Mouse (Mus musculus) Patski (cell line): Measurements from ENCODE around the gene Asl. TPM values are rescaled to one million over a fixed set of nuclear protein-coding genes. Genes with fewer than 3 reads are reported as not detected.

Experiments used
- ATAC-seq: fragments of 100-300 bp; one replicate; pipeline ENCODE4 v1.8.0; 2021
- CTCF ChIA-PET: fragments of 350-600 bp; sonication (Branson Sonifier 250); formaldehyde crosslinking; loops from one replicate; lab custom pipeline; 2022; ENCODE audit warnings: inconsistent platforms; lab: Charles Lee
- POLR2A ChIA-PET: fragments of 350-600 bp; sonication (Branson Sonifier 250); formaldehyde crosslinking; loops from one replicate; lab custom pipeline; 2022; ENCODE audit warnings: antibody characterized with exemption, inconsistent platforms; lab: Charles Lee
- DNase-seq: peaks from one replicate; pipeline ENCODE4 v3.0.0-alpha.2; 2011; ENCODE audit warnings: low read depth, low spot score
- H3K27me3 ChIP-seq: fragments of 371-371 bp; one replicate; pipeline ENCODE4 v1.5.1; 2021
- CTCF ChIP-seq: fragments of 100-300 bp; IDR thresholded peaks from one replicate; pipeline ENCODE4 v1.5.1; 2021
- in situ Hi-C: fragments of 300-500 bp; cut with MboI; formaldehyde crosslinking; loops from 3 replicates; pipeline ENCODE4 v1.11.1; 2018; ENCODE audit warnings: low pct_unique_long_range_greater_than_20kb, mixed read lengths
- polyA plus RNA-seq: library from polyadenylated mRNA; unstranded; gene quantifications from one replicate; pipeline ENCODE4 v1.2.3, GENCODE M21; 2021

The Asl gene
- polyA plus RNA-seq, 1 experiment from 2014 or later: 83.6 TPM

DNA sequence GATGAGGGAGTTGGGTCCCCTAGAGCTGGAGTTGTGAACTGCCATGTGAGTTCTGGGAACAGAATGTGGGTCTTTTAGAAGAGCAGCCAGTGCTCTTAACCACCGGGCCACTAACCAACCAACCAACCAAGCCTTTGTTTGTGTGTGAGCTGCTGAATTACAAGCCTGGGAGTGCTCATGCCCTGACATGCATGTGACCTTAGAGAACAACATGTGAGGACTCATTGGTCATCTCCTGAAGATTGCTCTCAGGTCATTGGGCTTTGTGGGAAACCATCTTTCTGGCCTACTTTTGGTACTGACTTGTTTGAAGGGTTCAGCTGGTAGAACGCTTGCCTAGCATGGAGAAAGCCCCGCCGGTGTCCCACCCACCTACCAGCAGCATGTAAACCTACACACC, 19.3 kb downstream of the Asl start:
- no peak for TF ChIP-seq CTCF
- ChIA-PET CTCF (interaction anchor here (1.1 to 3.7 kb wide), 5 partner anchors 10 to 33 kb away, joined by 3 to 28 read pairs (median 4); no protein-coding TSS in a partner anchor), POLR2A (no interaction called here)
- ATAC-seq: no peak
- in situ Hi-C loops: no loop called here
- no peak for DNase-seq
- H3K27me3 ChIP-seq: no peaks in the 10 kb centered on the region

GRCm38 (mm10) chr5:130008034-130008590, 20.9 kb downstream of the Asl start:
- no peak for TF ChIP-seq CTCF
- CTCF ChIA-PET: interaction anchor here (2.8 to 3.7 kb wide), 2 partner anchors 9 to 15 kb away, joined by 12 to 28 read pairs; no protein-coding TSS in a partner anchor
- DNase-seq (no peak), ATAC-seq (no peak)
- H3K27me3 ChIP-seq: no peaks in the 10 kb centered on the region
- POLR2A ChIA-PET: interaction anchor here (0.6 to 0.7 kb wide), 2 partner anchors 14 to 99 kb away, joined by 3 read pairs; no protein-coding TSS in a partner anchor
- in situ Hi-C loops: no loop called here

DNA sequence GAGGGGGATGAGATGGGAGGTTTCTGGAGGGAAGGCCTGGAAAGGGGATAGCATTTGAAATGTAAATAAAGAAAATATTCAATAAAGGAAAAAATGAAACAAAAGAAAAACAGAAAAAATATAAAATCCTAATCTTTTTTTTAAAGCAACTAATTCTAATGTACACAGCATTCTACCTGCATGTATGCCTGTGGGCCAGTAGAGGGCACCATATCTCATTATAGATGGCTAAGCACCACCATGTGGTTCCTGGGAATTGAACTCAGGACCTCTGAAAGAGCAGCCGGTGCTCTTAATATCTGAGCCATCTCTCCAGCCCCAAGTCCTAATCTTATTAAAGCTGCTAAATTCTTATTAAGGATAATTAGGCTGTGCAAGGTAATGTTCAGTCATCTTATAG, 21.7 kb downstream of the Asl start:
- DNase-seq (no peak), ATAC-seq (no peak)
- CTCF ChIA-PET: interaction anchor here (1.0 to 3.7 kb wide), 3 partner anchors 11 to 31 kb away, joined by 3 to 28 read pairs (median 6); no protein-coding TSS in a partner anchor
- peak; percentile 77 for TF ChIP-seq CTCF
- POLR2A ChIA-PET: interaction anchor here (0.6 kb wide), 1 partner anchor 98 kb away, joined by 3 read pairs; no protein-coding TSS in a partner anchor
- no peaks in the 10 kb centered on the region for H3K27me3 ChIP-seq
- in situ Hi-C loops: no loop called here

- no peak for TF ChIP-seq CTCF
- DNase-seq (no peak), ATAC-seq (no peak)
- CTCF ChIA-PET: interaction anchor here (1.0 to 1.7 kb wide), 4 partner anchors 9 to 41 kb away, joined by 3 to 8 read pairs (median 4); no protein-coding TSS in a partner anchor
- in situ Hi-C loops: no loop called here
- POLR2A ChIA-PET: interaction anchor here (0.6 to 1.2 kb wide), 2 partner anchors 18 to 260 kb away, joined by 3 read pairs; no protein-coding TSS in a partner anchor
- H3K27me3 ChIP-seq: no peaks in the 10 kb centered on the region
These were observed 25.8 kb downstream of the Asl start for GRCm38 (mm10) chr5:130003229-130003628.

DNA sequence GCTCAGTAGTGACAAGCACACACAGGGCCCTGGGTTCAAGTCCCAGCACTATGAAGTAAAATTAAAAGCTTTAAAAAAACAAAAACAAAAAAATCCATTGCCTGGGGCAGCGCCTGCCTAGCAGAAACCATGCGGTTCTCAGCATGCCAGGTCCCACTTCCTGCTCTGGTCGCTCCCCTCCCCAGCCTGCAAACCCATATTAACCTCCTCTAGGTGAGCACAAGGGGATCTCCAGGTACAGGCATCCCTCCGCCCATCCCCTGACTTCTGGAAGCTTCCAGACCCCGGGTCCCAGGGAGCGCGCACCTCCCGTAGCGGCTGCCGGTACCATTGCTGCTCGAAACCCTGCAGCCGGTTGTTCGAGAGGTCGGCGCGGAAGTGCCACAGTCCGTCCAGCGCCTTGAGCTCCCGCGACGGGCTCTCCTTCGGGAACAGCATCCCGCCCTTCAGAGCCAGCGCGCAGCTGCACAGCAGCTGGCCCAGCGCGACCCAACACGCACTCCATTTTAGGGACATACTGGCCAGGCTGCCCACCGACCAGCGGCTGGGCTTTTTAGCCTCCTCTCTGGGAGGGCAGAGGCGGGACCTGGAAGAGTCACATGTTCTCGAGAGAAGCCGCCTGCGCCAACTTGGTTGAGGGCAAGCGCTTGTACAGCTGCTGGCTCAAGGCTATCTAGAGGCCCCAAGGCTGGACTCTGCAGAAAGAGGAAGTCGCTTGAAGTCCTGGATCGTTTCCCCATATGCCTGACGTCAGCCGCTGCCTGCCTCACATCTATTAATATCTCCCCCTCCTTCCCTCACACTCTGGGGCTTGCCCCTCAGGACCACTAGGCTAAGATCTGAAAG, 26.5 kb downstream of the Asl start, which contains the start of gene Gusb:
Gene Gusb (minus strand): TSS at position 749 of the 846 bp plus-strand sequence.
- in situ Hi-C loops: no loop called here
- DNase-seq: no peak
- ChIA-PET POLR2A (interaction anchor here (1.2 kb wide), 2 partner anchors 18 to 19 kb away, joined by 3 to 4 read pairs; no protein-coding TSS in a partner anchor), CTCF (interaction anchor here (1.0 to 1.7 kb wide), 3 partner anchors 35 to 41 kb away, joined by 3 to 8 read pairs (median 4); no protein-coding TSS in a partner anchor)
- no peaks in the 10 kb centered on the region for H3K27me3 ChIP-seq
- TF ChIP-seq CTCF: no peak
- peak; percentile 65 for ATAC-seq

- ChIA-PET CTCF (interaction anchor here (1.0 to 1.6 kb wide), 2 partner anchors 36 to 37 kb away, joined by 3 to 7 read pairs; no protein-coding TSS in a partner anchor), POLR2A (interaction anchor here (1.2 kb wide), 1 partner anchor 17 kb away, joined by 4 read pairs; no protein-coding TSS in a partner anchor)
- ATAC-seq (no peak), DNase-seq (no peak)
- TF ChIP-seq CTCF: no peak
- no peaks in the 10 kb centered on the region for H3K27me3 ChIP-seq
- in situ Hi-C loops: no loop called here
These were observed 27.6 kb downstream of the Asl start for GRCm38 (mm10) chr5:130001356-130001987.

DNA sequence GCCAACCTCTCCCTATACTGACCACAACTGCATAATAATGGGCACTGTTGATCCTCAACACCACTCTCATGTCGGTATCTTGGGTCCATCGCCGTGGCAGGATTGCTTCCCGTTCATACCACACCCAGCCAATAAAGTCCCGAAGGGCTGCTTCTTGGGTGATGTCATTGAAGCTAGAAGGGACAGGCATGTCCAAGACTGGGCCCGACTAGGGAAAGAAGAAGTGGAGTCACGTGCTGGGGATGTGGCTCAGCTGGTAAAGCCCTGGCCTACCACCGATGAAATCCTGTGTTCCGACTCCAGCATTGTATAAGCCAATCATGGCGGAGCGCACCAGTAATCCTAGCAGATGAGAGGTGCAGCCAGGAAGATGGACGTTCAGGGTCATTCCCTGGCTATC, 28.3 kb downstream of the Asl start:
- DNase-seq (no peak), ATAC-seq (no peak)
- no peaks in the 10 kb centered on the region for H3K27me3 ChIP-seq
- CTCF ChIA-PET: interaction anchor here (1.6 kb wide), 1 partner anchor 38 kb away, joined by 7 read pairs; no protein-coding TSS in a partner anchor
- in situ Hi-C loops: no loop called here
- POLR2A ChIA-PET: no interaction called here
- TF ChIP-seq CTCF: no peak

DNA sequence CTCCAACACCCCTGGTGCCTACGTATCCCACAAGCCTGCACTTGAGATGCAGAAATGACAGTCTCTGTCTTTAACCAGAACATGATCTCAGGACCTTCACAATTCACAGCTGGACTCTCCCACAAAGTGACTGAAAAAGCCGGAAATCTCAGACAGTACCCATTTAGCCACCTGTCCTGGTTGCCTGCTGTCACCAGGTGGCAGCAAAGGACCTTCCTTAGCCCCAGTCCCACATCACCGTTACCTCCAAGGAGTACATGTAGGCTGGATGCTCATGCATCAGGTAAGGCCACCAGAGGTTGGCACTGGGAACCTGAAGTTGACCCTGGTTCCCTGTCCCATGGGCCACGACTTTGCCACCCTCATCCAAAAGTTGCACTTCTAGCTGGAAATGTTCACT, 29.9 kb downstream of the Asl start:
- peak; percentile 96 for TF ChIP-seq CTCF
- no peak for DNase-seq
- POLR2A ChIA-PET: interaction anchor here (0.7 kb wide), 1 partner anchor 28 kb away, joined by 3 read pairs; no protein-coding TSS in a partner anchor
- in situ Hi-C loops: loop anchor here (5.0 kb wide), 1 partner anchor 43 kb away; no protein-coding TSS in a partner anchor
- no peaks in the 10 kb centered on the region for H3K27me3 ChIP-seq
- ATAC-seq: peak; percentile 55
- CTCF ChIA-PET: interaction anchor here (0.8 to 2.3 kb wide), 11 partner anchors 11 to 162 kb away, joined by 3 to 12 read pairs (median 4); no protein-coding TSS in a partner anchor

GRCm38 (mm10) chr5:129997700-129998099, 31.3 kb downstream of the Asl start:
- ChIA-PET CTCF (interaction anchor here (1.0 to 2.6 kb wide), 7 partner anchors 13 to 73 kb away, joined by 3 to 10 read pairs (median 7); no protein-coding TSS in a partner anchor), POLR2A (no interaction called here)
- no peak for TF ChIP-seq CTCF
- no peak for DNase-seq
- H3K27me3 ChIP-seq: no peaks in the 10 kb centered on the region
- no peak for ATAC-seq
- in situ Hi-C loops: loop anchor here (5.0 kb wide), 1 partner anchor 45 kb away; no protein-coding TSS in a partner anchor
